Mouse (Mus musculus) adrenal gland, postnatal 10 days (tissue): ENCODE results near the gene Acp2. TPM values are rescaled to one million over a fixed set of nuclear protein-coding genes. Genes with fewer than 3 reads are reported as not detected.
A peak's percentile ranks its signal among the peaks of the same experiment; 100 is the strongest.

Experiments used
- DNase-seq: peaks from one replicate; pipeline ENCODE4 v3.0.0; 2021; ENCODE audit warnings: mixed read lengths
- total RNA-seq, 2 experiments: library from RNA; stranded (reverse); gene quantifications; 2 replicates each; pipeline ENCODE4 v1.2.3; 2021

Gene Acp2
- total RNA-seq, 2 experiments from 2014 or later: 30.0 to 37.0 TPM

- DNase-seq: peak; percentile 85
Observed at GRCm38 (mm10) chr2:91256256-91257125, 53.8 kb downstream of the Acp2 start.

- DNase-seq: peak; percentile 53
Observed at GRCm38 (mm10) chr2:91257126-91257980, 54.7 kb downstream of the Acp2 start.

DNA sequence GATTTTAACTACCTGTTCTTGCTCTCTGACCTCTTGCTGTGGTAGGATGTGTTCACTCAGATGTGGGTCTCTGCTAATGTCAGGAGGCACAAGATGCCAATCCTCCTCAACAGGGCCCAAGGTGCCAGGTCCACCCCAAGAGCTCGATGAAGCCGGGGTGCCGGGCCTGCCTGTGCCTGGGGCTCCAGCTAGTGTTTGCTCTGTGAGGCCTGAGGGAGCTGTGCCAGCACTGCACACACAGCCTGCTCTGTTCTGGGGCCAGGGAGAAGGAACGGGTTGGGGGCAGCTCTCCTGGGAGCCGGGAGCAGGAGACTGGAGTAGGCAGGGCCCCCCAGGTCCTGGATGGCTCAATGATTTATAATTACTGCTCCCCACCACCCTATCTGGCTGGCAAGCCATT, 55.4 kb downstream of the Acp2 start:
- DNase-seq: peak; percentile 43

- no peak for DNase-seq
Observed at GRCm38 (mm10) chr2:91258830-91259229, 56.1 kb downstream of the Acp2 start.

DNA sequence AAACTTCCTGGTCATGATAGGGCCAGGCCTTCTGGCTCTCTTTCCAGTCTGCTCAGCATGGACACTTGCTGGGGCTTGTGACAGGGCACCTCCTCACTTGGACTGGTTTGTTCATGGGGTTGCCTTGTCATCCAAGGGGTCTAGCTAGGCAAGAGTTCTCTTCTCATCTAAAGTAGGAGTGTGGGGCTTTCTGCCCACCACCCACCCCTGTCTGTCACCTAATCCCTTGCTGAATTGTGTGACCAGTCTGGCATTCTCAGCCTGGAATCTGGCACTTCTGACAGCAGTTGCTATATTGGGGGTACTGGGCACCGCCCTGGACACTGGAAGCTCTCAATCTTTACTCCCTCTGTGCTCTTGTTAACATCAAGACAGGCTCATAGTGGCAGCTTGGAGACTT, 56.8 kb downstream of the Acp2 start:
- no peak for DNase-seq

Other genes with a start within 250 kb of the Acp2 start
- 1 to 10 TPM; 1.7 to 5.0 TPM for gene Rapsn, start 167.3 kb upstream of the Acp2 start, total RNA-seq
- gene Psmc3, start 148.9 kb upstream of the Acp2 start, total RNA-seq: 100 to 1,000 TPM; 174 to 182 TPM
- 10 to 100 TPM; 22.3 to 30.5 TPM for gene Slc39a13, start 132.5 kb upstream of the Acp2 start, total RNA-seq
- gene Spi1, start 120.5 kb upstream of the Acp2 start, total RNA-seq: 1 to 10 TPM; 5.3 to 8.7 TPM
- under 1 TPM; 0.09 TPM for gene Mybpc3, start 84.7 kb upstream of the Acp2 start, total RNA-seq
- gene Madd, start 19.0 kb upstream of the Acp2 start, total RNA-seq: 10 to 100 TPM; 17.0 to 22.5 TPM
- gene Nr1h3, start 51 bp upstream of the Acp2 start, total RNA-seq: 10 to 100 TPM; 33.6 to 39.7 TPM
- 10 to 100 TPM in 1 of 2 experiments, 1 to 10 TPM in 1; 9.2 to 16.3 TPM for gene Ddb2, start 34.1 kb downstream of the Acp2 start, total RNA-seq
- gene Pacsin3, start 53.1 kb downstream of the Acp2 start, total RNA-seq: 10 to 100 TPM; 53.9 to 80.0 TPM
- 10 to 100 TPM; 80.3 to 90.2 TPM for gene Arfgap2, start 62.1 kb downstream of the Acp2 start, total RNA-seq
- gene 1110051M20Rik, start 241.8 kb downstream of the Acp2 start, total RNA-seq: 10 to 100 TPM; 15.2 to 17.6 TPM